40 mouse cellular contexts compared by ENCODE assay signal in the genomic region with DNA sequence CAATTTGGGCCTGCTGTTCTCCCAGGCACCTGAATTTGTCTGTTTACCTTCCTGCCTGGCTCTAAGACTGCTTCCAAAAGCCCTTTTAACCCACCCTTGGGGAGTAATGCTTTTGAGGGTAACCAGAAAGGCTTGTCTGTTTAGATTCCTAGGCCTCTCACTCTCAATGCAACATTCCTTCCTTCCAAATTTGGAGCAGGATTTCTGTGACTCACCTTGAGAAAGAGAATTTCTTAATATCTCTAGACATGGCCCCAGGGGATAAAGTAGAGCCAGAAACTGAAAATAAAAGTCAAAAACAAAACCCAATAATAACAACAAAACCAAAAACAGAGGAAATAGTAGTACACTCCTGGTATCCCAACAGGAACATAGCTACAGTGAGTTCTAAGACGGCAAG. TPM values are rescaled to one million over a fixed set of nuclear protein-coding genes. Genes with fewer than 3 reads are reported as not detected.
DNase-seq lines count a peak whose midpoint lies in the region; ATAC-seq and TF ChIP-seq lines count a peak whose summit lies in the region.
"Had no signal": no experiment of that assay in that cellular context is flagged by ENCODE, and none has a peak within 500 bp of the region (broad histone marks: within the 10 kb centered on the region; RNA-seq: fewer than 3 reads in every experiment).

No protein-coding gene starts in this region.

- TF ChIP-seq EP300 in lung, postnatal 0 days (IDR thresholded peaks at IDR 0.05) = 0 out of 2 replicates have a peak, but pooled peaks have one; percentile 10

- H3K4me1 ChIP-seq in lung, postnatal 0 days (ENCODE audit: insufficient read depth, low read depth, low read length) = no peaks in the 10 kb centered on the region
- no peaks in the 10 kb centered on the region for H3K4me1 ChIP-seq in lung, adult 2 months (ENCODE audit: control insufficient read depth, insufficient read depth, low read length)
- peaks cover 0 to 4% of the 10 kb centered on the region in 2 experiments; a peak in 2 of 4 replicates for H3K4me1 ChIP-seq in ES-E14 (ENCODE audit: control insufficient read depth in 2 of 2, insufficient read depth in 2 of 2, low read length in 2 of 2, poor library complexity in 1 of 2)
- H3K4me1 ChIP-seq: embryonic facial prominence, embryonic 15.5 days; forebrain, embryonic 13.5 days; hindbrain, embryonic 13.5 days; limb, embryonic 15.5 days; liver, embryonic 13.5 days; megakaryocyte, embryonic 14.5 days; midbrain, embryonic 12.5 days; neural tube, embryonic 13.5 days had no signal

- H3K4me2 ChIP-seq in lung, postnatal 0 days (replicated peaks; ENCODE audit: low read depth, low read length) = no peak overlapping the region
- H3K4me2 ChIP-seq: embryonic facial prominence, embryonic 15.5 days; forebrain, embryonic 13.5 days; heart, embryonic 11.5 days; hindbrain, embryonic 13.5 days; limb, embryonic 15.5 days; liver, embryonic 13.5 days; midbrain, embryonic 12.5 days; neural tube, embryonic 13.5 days had no signal

- no peaks in the 10 kb centered on the region for H3K36me3 ChIP-seq in lung, postnatal 0 days (ENCODE audit: insufficient read depth, low read length)
- H3K36me3 ChIP-seq in ES-E14 (ENCODE audit: control insufficient read depth, insufficient read depth, low read length, poor library complexity, severe bottlenecking) = peaks cover 4% of the 10 kb centered on the region
- H3K36me3 ChIP-seq: embryonic facial prominence, embryonic 15.5 days; hindbrain, embryonic 13.5 days; limb, embryonic 15.5 days; liver, embryonic 13.5 days; midbrain, embryonic 12.5 days; neural tube, embryonic 13.5 days had no signal

- peak; percentile 34 for DNase-seq in lung, postnatal 0 days (ENCODE audit: low spot score)
- DNase-seq in lung, adult 2 months = no peak
- DNase-seq in ES-E14 (ENCODE audit: low read depth, low spot score) = no peak
- DNase-seq in ZHBTc4 (ENCODE audit: low read depth, low spot score) = peak; percentile 16
- DNase-seq in layer of hippocampus, postnatal 14 days (ENCODE audit: low spot score in 2 of 2) = no peak
- DNase-seq in yolk sac, embryonic 10.5 days (ENCODE audit: low spot score) = no peak
- DNase-seq: adrenal gland, postnatal 14 days; B cell, adult 2 months; cerebellum, adult 11 months; cerebellum, adult 9-10 months; cerebellum, postnatal 36 days; gastrocnemius, postnatal 10 days; heart, postnatal 4 days; kidney, adult 9 months; kidney, postnatal 10 days; liver, embryonic 13.5 days; lung, postnatal 14 days; retina, postnatal 1 day; right cerebral cortex, postnatal 14 days; thymus, postnatal 4 days had no signal

- TF ChIP-seq POLR2A in lung, adult 2 months (IDR thresholded peaks at IDR 0.05; ENCODE audit: borderline replicate concordance, extremely low read depth, low read depth, low read length) = no peak

- no peak for TF ChIP-seq CTCF in lung, postnatal 0 days (IDR thresholded peaks at IDR 0.05)
- TF ChIP-seq CTCF in lung, adult 2 months (IDR thresholded peaks at IDR 0.05; ENCODE audit: insufficient read depth, low read length) = no peak

- WGBS in lung, postnatal 0 days = 81% methylated on average over 1 of the region's 1 CpGs
- WGBS in lung, adult 2 months = 86% methylated on average over 1 of the region's 1 CpGs

- no peak overlapping the region for H3K4me3 ChIP-seq in lung, postnatal 0 days (ENCODE audit: low read depth, low read length)
- H3K4me3 ChIP-seq in lung, adult 2 months (replicated peaks; ENCODE audit: extremely low read depth, low read depth, low read length) = no peak overlapping the region
- peak overlapping the region; percentile 61 to 67 for H3K4me3 ChIP-seq in ES-E14 (ENCODE audit: insufficient read depth in 1 of 2, low read depth in 1 of 2, low read length in 2 of 2, poor library complexity in 1 of 2, severe bottlenecking in 1 of 2)
- H3K4me3 ChIP-seq: embryonic facial prominence, embryonic 15.5 days; forebrain, embryonic 13.5 days; hindbrain, embryonic 13.5 days; left cerebral cortex, adult 2 months; limb, embryonic 15.5 days; liver, embryonic 13.5 days; megakaryocyte, embryonic 14.5 days; midbrain, embryonic 12.5 days; neural tube, embryonic 13.5 days had no signal

- no peaks in the 10 kb centered on the region for H3K27me3 ChIP-seq in lung, postnatal 0 days (replicated peaks; ENCODE audit: insufficient read depth, low read length)
- H3K27me3 ChIP-seq: embryonic facial prominence, embryonic 15.5 days; forebrain, embryonic 13.5 days; hindbrain, embryonic 13.5 days; limb, embryonic 15.5 days; liver, embryonic 13.5 days; megakaryocyte, embryonic 14.5 days; midbrain, embryonic 12.5 days; neural tube, embryonic 13.5 days had no signal

- no peak overlapping the region for H3K9ac ChIP-seq in lung, postnatal 0 days (replicated peaks; ENCODE audit: low read depth)
- peak overlapping the region; percentile 74 for H3K9ac ChIP-seq in ES-E14 (ENCODE audit: insufficient read depth, low read depth, low read length, poor library complexity, severe bottlenecking)
- H3K9ac ChIP-seq: embryonic facial prominence, embryonic 15.5 days; forebrain, embryonic 13.5 days; hindbrain, embryonic 13.5 days; limb, embryonic 15.5 days; liver, embryonic 13.5 days; midbrain, embryonic 12.5 days; neural tube, embryonic 13.5 days had no signal

- peak; percentile 35; the same call in 1 of the 2 replicates for ATAC-seq in lung, postnatal 0 days
- no peak for ATAC-seq in megakaryocyte, adult 5-6 weeks (ENCODE audit: poor library complexity, severe bottlenecking)
- ATAC-seq: forebrain, embryonic 13.5 days; intestine, postnatal 0 days had no signal

- no peak overlapping the region for H3K27ac ChIP-seq in lung, postnatal 0 days (ENCODE audit: low read length)
- peak overlapping the region; percentile 68; the same call in 1 of the 2 replicates for H3K27ac ChIP-seq in ES-E14 (ENCODE audit: insufficient read depth, low read depth, low read length, poor library complexity, severe bottlenecking)
- H3K27ac ChIP-seq: embryonic facial prominence, embryonic 15.5 days; forebrain, embryonic 13.5 days; hindbrain, embryonic 13.5 days; left cerebral cortex, adult 2 months; limb, embryonic 15.5 days; liver, embryonic 13.5 days; midbrain, embryonic 12.5 days; neural tube, embryonic 13.5 days had no signal

- in situ Hi-C loops in ES-E14 (cut with MboI; ENCODE audit: low sequenced_read_pairs in 2 of 2, unreplicated experiment in 2 of 2) = no loop called here

- no peaks in the 10 kb centered on the region for H3K9me3 ChIP-seq in lung, postnatal 0 days (ENCODE audit: low read length)
- H3K9me3 ChIP-seq in ES-E14 (ENCODE audit: control insufficient read depth, insufficient read depth, low read depth, low read length) = no peaks in the 10 kb centered on the region
- H3K9me3 ChIP-seq: embryonic facial prominence, embryonic 15.5 days; forebrain, embryonic 13.5 days; hindbrain, embryonic 13.5 days; limb, embryonic 15.5 days; liver, embryonic 13.5 days; midbrain, embryonic 12.5 days had no signal

TF ChIP-seq in ES-E14, 5 proteins besides CTCF, POLR2A, EP300 and RAD21:
- TF ChIP-seq HCFC1 (IDR thresholded peaks at IDR 0.05; ENCODE audit: borderline replicate concordance, insufficient read depth, low read length) = no peak
- no peak for TF ChIP-seq ZC3H11A (IDR thresholded peaks at IDR 0.05; ENCODE audit: borderline replicate concordance, low read depth, low read length)
TF ChIP-seq in ES-E14: peak in this region for 0.

RNA-seq across cellular contexts. Expression of a gene that starts 0.7 kb away (rescaled TPM):
- 0.14 and 0.17 TPM in 2 replicates for polyA plus RNA-seq in lung, postnatal 0 days (2015; fragmentation: Nextera tagmentation; extraction: Ambion mirVana)
- 0.22 and 0.26 TPM in 2 replicates for polyA plus RNA-seq in lung, adult 2 months (2012; rRNA removed)
- 198 and 373 TPM in 2 replicates for total RNA-seq in ES-E14 (2012; rRNA removed)
- total RNA-seq in layer of hippocampus, postnatal 14 days (2021) = not detected
- not detected in 2 replicates for total RNA-seq in megakaryocyte, adult 5-6 weeks (2015)
- not detected in 2 replicates for total RNA-seq in megakaryocyte, adult 5-6 weeks (2017)
- total RNA-seq: adrenal gland, postnatal 14 days; gastrocnemius, postnatal 10 days; granulocyte monocyte progenitor cell, adult 5-6 weeks; heart, postnatal 4 days; layer of hippocampus, postnatal 10 days; left cerebral cortex, adult 2 months; left cerebral cortex, postnatal 36 days; MEL; midbrain, postnatal 0 days had no signal
- polyA plus RNA-seq: forebrain, embryonic 13.5 days; heart, embryonic 11.5 days; heart, embryonic 16.5 days; hindbrain, embryonic 13.5 days; intestine, postnatal 0 days; large intestine, adult 2 months; liver, embryonic 13.5 days; midbrain, postnatal 0 days; neural tube, embryonic 13.5 days; small intestine, adult 2 months; thymus, postnatal 0 days had no signal

Comparison
In these comparisons a context has a peak if more than half of its experiments do, and no peak if none do; other contexts are left out.
1. DNase-seq: peak in lung, postnatal 0 days (single experiment) and ZHBTc4 (single experiment); none in lung, adult 2 months (single experiment), ES-E14 (single experiment), layer of hippocampus, postnatal 14 days (0 of 2) and yolk sac, embryonic 10.5 days (single experiment).
2. H3K4me3 ChIP-seq: peak in ES-E14 (2 of 2); none in lung, postnatal 0 days (single experiment) and lung, adult 2 months (single experiment).
3. RNA of a gene that starts 0.7 kb away (total RNA-seq): 198 to 373 TPM in ES-E14; not detected in layer of hippocampus, postnatal 14 days and not detected in megakaryocyte, adult 5-6 weeks; every median in the first group is over 100 times any median in the second.